Mouse (Mus musculus) heart, embryonic 15.5 days (tissue): ENCODE data around the gene Tph2. TPM values are rescaled to one million over a fixed set of nuclear protein-coding genes. Genes with fewer than 3 reads are reported as not detected.

Experiments used
- ATAC-seq: fragments of 200-750 bp; cut with Nextera tagmentation; replicated peaks from 2 replicates; pipeline ENCODE4 v1.8.0; 2017; ENCODE audit warnings: low read depth, moderate TSS enrichment; ENCODE audit not compliant: insufficient number of reproducible peaks, insufficient read depth, low FRiP score
- H3K27ac ChIP-seq: fragments of 300-500 bp; sonication (generic); 2 replicates; pipeline ENCODE4 v1.5.1; 2015; ENCODE audit warnings: mild to moderate bottlenecking, inconsistent platforms
- H3K27me3 ChIP-seq: fragments of 300-500 bp; sonication (generic); 2 replicates; pipeline ENCODE4 v1.6.1; 2015; ENCODE audit warnings: inconsistent platforms
- H3K36me3 ChIP-seq: fragments of 300-500 bp; sonication (generic); 2 replicates; pipeline ENCODE4 v1.6.1; 2015; ENCODE audit warnings: mild to moderate bottlenecking, inconsistent platforms
- H3K4me1 ChIP-seq: fragments of 300-500 bp; sonication (generic); replicated peaks from 2 replicates; pipeline ENCODE4 v1.6.1; 2015; ENCODE audit warnings: inconsistent platforms
- H3K4me2 ChIP-seq: fragments of 300-500 bp; sonication (generic); 2 replicates; pipeline ENCODE4 v1.6.1; 2015; ENCODE audit warnings: inconsistent platforms, mild to moderate bottlenecking, moderate library complexity
- H3K4me3 ChIP-seq: fragments of 300-500 bp; sonication (generic); 2 replicates; pipeline ENCODE4 v1.5.1; 2015; ENCODE audit warnings: mild to moderate bottlenecking, inconsistent platforms
- H3K9ac ChIP-seq: fragments of 300-500 bp; sonication (generic); 2 replicates; pipeline ENCODE4 v1.6.1; 2015; ENCODE audit warnings: mild to moderate bottlenecking, inconsistent platforms
- H3K9me3 ChIP-seq: fragments of 300-500 bp; sonication (generic); replicated peaks from 2 replicates; pipeline ENCODE4 v1.6.1; 2016; ENCODE audit warnings: inconsistent platforms
- WGBS: fragments of 180-500 bp; shearing (Covaris S2); methylation state at CpG from one replicate; pipeline ENCODE4 v1.1.7; 2015; ENCODE audit warnings: mixed read lengths; 5-methylcytosine and 5-hydroxymethylcytosine counted together
- polyA plus RNA-seq: library from polyadenylated mRNA; unstranded; fragments of >200 nt; fragmentation: Nextera tagmentation; extraction: Ambion mirVana; gene quantifications from 2 replicates; pipeline ENCODE4 v1.2.1, GENCODE M21; 2015

Gene Tph2
- polyA plus RNA-seq, 1 experiment from 2014 or later, result not detected

- no peak for ATAC-seq
- no peak overlapping the region for H3K4me3 ChIP-seq
- WGBS, result 80% methylated on average over 7 of the region's 7 CpGs
These were observed 120.9 kb downstream of the Tph2 start for GRCm38 (mm10) chr10:115063936-115064335.

GRCm38 (mm10) chr10:115061498-115061897 is 123.3 kb downstream of the Tph2 start:
- no peaks in the 10 kb centered on the region for H3K4me1 ChIP-seq

More at GRCm38 (mm10) chr10:115063936-115064335, 120.9 kb downstream of the Tph2 start:
- Histone ChIP-seq H3K27ac (no peak overlapping the region), H3K9ac (no peak overlapping the region), H3K27me3 (no peaks in the 10 kb centered on the region), H3K36me3 (no peaks in the 10 kb centered on the region), H3K4me1 (no peaks in the 10 kb centered on the region), H3K9me3 (no peaks in the 10 kb centered on the region), H3K4me2 (no peak overlapping the region)

GRCm38 (mm10) chr10:115060759-115061158 is 124.1 kb downstream of the Tph2 start:
- no peak for ATAC-seq
- H3K4me1 ChIP-seq, result no peaks in the 10 kb centered on the region
- H3K9me3 ChIP-seq, result no peaks in the 10 kb centered on the region
- no peak overlapping the region for H3K27ac ChIP-seq
- no peak overlapping the region for H3K4me2 ChIP-seq
- H3K27me3 ChIP-seq, result no peaks in the 10 kb centered on the region
- H3K9ac ChIP-seq, result no peak overlapping the region
- no peak overlapping the region for H3K4me3 ChIP-seq
- no peaks in the 10 kb centered on the region for H3K36me3 ChIP-seq
- 60% methylated on average over 7 of the region's 7 CpGs for WGBS

More at GRCm38 (mm10) chr10:115061498-115061897, 123.3 kb downstream of the Tph2 start:
- H3K36me3 ChIP-seq, result no peaks in the 10 kb centered on the region
- H3K27ac ChIP-seq, result no peak overlapping the region
- no peaks in the 10 kb centered on the region for H3K27me3 ChIP-seq
- no peak overlapping the region for H3K4me2 ChIP-seq
- H3K9me3 ChIP-seq, result no peaks in the 10 kb centered on the region
- WGBS, result 65% methylated on average over 2 of the region's 2 CpGs
- no peak overlapping the region for H3K4me3 ChIP-seq
- ATAC-seq, result no peak
- H3K9ac ChIP-seq, result no peak overlapping the region

DNA sequence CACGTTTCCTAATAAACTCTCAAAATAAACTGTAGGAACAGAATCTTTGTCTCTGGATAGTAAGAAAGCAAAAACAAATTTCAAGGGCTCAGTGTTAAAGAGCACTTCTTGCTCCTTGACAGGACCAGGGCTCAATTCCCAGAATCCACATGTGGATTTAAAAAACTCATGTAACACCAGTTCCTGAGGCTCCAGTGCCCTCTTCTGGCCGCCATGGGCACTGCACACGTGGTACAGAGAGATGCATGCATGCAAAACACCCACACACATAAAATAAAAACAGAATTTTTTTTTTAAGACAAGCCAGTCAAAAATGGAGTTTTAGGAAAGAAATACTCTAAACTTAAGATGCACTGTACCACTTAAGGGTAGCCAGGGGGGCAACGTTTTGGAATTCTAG is 133.2 kb downstream of the Tph2 start:
- no peak overlapping the region for H3K9ac ChIP-seq
- H3K9me3 ChIP-seq, result no peaks in the 10 kb centered on the region
- H3K4me2 ChIP-seq, result no peak overlapping the region
- H3K4me3 ChIP-seq, result no peak overlapping the region
- 57% methylated on average over 4 of the region's 4 CpGs for WGBS
- no peak overlapping the region for H3K27ac ChIP-seq
- no peaks in the 10 kb centered on the region for H3K4me1 ChIP-seq
- H3K27me3 ChIP-seq, result no peaks in the 10 kb centered on the region
- ATAC-seq, result no peak
- no peaks in the 10 kb centered on the region for H3K36me3 ChIP-seq

DNA sequence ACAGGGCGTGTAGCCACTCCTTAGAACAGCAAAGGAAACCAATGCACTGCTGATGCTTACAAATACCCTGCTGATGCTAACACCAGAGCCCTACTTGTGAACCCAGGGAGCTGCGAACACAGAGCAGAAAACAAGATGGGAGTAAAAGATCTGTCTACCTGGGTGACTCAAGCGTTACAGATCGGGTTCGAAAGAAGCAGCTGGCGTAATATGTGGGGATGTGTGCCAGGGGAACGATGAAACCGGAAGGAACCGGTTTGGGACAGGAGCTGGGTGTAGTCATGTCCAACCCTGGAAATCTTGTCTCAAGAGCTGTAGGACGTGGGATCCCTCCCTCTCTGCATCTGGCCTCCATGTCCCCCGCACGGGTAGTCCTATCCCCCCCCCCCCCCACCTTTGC is 134.1 kb downstream of the Tph2 start:
- H3K4me1 ChIP-seq, result no peaks in the 10 kb centered on the region
- no peak overlapping the region for H3K27ac ChIP-seq
- no peaks in the 10 kb centered on the region for H3K27me3 ChIP-seq
- 82% methylated on average over 10 of the region's 12 CpGs for WGBS
- no peaks in the 10 kb centered on the region for H3K36me3 ChIP-seq
- no peak overlapping the region for H3K4me2 ChIP-seq
- no peak for ATAC-seq
- no peak overlapping the region for H3K4me3 ChIP-seq
- no peak overlapping the region for H3K9ac ChIP-seq
- H3K9me3 ChIP-seq, result no peaks in the 10 kb centered on the region

DNA sequence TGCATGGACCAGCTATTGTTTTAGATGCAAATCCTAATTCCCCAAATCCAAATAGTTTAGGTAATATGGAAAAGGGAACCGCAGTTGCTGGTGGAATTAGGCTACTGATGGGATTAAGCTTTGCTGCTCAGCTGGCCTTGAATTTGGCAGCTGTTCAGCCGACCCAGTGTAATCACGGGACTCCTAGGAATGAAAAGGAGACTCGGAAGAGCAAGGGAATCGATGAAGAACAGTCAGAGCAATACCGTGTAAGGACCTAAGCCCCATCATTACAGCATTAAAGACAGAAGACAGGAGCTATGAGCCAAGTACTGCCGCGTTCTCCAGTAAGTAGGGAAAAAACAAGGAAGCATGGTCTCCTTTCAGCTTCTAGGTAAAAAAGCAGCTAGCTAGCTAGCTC is 134.6 kb downstream of the Tph2 start:
- Histone ChIP-seq H3K9me3 (no peaks in the 10 kb centered on the region), H3K27me3 (no peaks in the 10 kb centered on the region), H3K4me2 (no peak overlapping the region), H3K4me3 (no peak overlapping the region), H3K36me3 (no peaks in the 10 kb centered on the region), H3K9ac (no peak overlapping the region), H3K4me1 (no peaks in the 10 kb centered on the region), H3K27ac (no peak overlapping the region)
- 61% methylated on average over 8 of the region's 8 CpGs for WGBS
- ATAC-seq, result no peak

- no peak overlapping the region for H3K27ac ChIP-seq
- no peaks in the 10 kb centered on the region for H3K36me3 ChIP-seq
- WGBS, result 70% methylated on average over 2 of the region's 2 CpGs
- no peaks in the 10 kb centered on the region for H3K27me3 ChIP-seq
- no peak overlapping the region for H3K4me3 ChIP-seq
- H3K4me2 ChIP-seq, result no peak overlapping the region
- no peak for ATAC-seq
- H3K9ac ChIP-seq, result no peak overlapping the region
- no peaks in the 10 kb centered on the region for H3K4me1 ChIP-seq
- no peaks in the 10 kb centered on the region for H3K9me3 ChIP-seq
These were observed 136.3 kb downstream of the Tph2 start for GRCm38 (mm10) chr10:115048565-115048964.

DNA sequence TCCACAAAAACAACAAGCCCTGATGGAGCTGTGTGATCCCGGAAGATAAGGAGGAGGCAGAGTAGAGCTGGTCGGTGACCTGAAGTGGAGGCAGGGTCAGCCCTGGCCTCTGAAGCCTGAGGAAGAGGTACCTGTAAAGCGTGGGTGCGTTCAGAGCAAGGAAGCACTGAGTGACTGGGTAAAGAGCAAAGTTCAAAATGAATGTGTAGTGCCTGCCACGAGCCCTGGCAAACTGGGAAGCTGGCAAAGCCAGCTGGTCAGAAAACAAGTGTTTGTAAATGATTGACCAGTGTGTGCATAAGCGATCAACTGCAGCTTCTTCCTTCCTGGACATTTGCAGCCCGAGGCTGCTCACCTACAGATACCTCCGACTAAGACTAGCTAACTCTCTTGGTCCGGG is 149.1 kb downstream of the Tph2 start:
- Histone ChIP-seq H3K4me3 (no peak overlapping the region), H3K4me2 (no peak overlapping the region), H3K9ac (no peak overlapping the region), H3K9me3 (no peaks in the 10 kb centered on the region), H3K27me3 (no peaks in the 10 kb centered on the region), H3K36me3 (no peaks in the 10 kb centered on the region), H3K4me1 (no peaks in the 10 kb centered on the region), H3K27ac (no peak overlapping the region)
- ATAC-seq, result no peak
- 84% methylated on average over 9 of the region's 9 CpGs for WGBS

Other genes with a start within 250 kb of the Tph2 start
- 32.9 and 34.4 TPM in 2 replicates for gene Tbc1d15, start 66.4 kb upstream of the Tph2 start, polyA plus RNA-seq
- gene Rab21, start 130.6 kb upstream of the Tph2 start, polyA plus RNA-seq, result 12.0 and 12.1 TPM in 2 replicates
- 18.0 and 20.9 TPM in 2 replicates for gene Tmem19, start 177.5 kb upstream of the Tph2 start, polyA plus RNA-seq
- gene Thap2, start 199.4 kb upstream of the Tph2 start, polyA plus RNA-seq, result 13.7 and 14.6 TPM in 2 replicates
- 10.2 and 13.9 TPM in 2 replicates for gene Zfc3h1, start 199.9 kb upstream of the Tph2 start, polyA plus RNA-seq